Mouse (Mus musculus): Measurements from ENCODE around the gene Dact3. TPM values are rescaled to one million over a fixed set of nuclear protein-coding genes. Genes with fewer than 3 reads are reported as not detected.

The Dact3 gene
- polyA plus RNA-seq, 1 experiment from 2014 or later = 5.1 TPM

DNA sequence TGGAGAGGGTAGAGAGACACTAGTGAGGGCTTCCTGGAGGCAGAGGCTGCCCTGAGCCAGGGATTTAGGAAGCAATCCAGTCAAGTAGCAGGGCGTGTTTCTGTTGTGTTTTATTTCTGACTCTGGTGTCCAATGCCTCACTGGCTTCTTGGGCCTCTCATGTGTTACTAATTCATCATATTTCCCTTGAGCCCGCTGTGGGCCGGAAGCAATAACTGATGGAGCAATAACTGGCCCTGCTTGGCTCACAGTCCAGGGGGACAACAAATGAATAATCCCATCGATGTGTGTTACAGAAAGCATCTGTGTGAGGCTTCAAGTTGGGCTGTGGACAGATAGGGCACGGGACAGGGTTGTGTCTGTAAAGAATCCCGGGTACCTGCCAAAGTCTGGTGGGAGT lies 37.2 kb downstream of the Dact3 start:
- Histone ChIP-seq H3K9me3 (ENCODE audit: control insufficient read depth, low read length) (no peaks in the 10 kb centered on the region), H3K4me1 (ENCODE audit: control insufficient read depth, insufficient read depth, low read length) (peaks cover 20% of the 10 kb centered on the region; the same call in 1 of the 2 replicates), H3K4me2 (replicated peaks; ENCODE audit: low read depth, low read length) (no peak overlapping the region), H3K4me3 (ENCODE audit: low read length) (no peak overlapping the region), H3K27ac (ENCODE audit: low read depth, low read length) (no peak overlapping the region), H3K27me3 (ENCODE audit: control insufficient read depth, insufficient read depth, low read length) (no peaks in the 10 kb centered on the region), H3K9ac (ENCODE audit: low read depth, low read length) (no peak overlapping the region), H3K36me3 (ENCODE audit: control insufficient read depth, insufficient read depth, low read length) (peaks cover 30% of the 10 kb centered on the region)
- 72% methylated on average over 6 of the region's 6 CpGs for WGBS
- ATAC-seq (ENCODE audit: low FRiP score, low TSS enrichment) = no peak

DNA sequence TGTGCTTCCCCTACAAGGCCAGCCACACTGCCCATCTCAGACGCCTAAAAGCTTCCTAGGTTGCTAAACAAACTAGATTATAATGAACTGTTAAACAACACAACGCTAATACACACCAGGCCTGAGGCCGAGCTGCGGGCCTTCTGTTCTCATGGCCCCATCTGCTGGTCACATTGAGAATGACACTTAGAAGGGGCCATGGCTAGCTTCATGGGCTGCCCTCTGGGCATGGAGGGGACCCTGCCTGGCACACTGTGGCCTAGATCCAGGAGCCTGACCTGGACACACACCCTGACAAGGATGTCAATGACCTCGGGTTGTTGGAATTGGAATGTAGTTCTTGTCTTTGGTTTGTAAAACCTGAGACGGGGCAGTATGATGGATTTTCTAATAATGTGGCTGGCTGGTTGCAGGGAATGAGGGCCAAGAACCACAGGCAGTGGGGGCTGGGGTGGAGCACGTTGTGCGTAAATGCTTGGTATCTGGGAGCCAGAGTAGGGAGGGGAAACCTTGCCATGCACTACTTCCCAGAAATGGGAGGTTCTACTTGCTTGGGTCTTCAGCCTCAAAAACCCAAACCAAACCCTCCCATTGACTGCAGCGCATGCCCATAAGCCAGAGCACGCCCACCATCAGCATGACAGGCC lies 38.8 kb downstream of the Dact3 start:
- Histone ChIP-seq H3K4me3 (ENCODE audit: low read length) (no peak overlapping the region), H3K9me3 (ENCODE audit: control insufficient read depth, low read length) (no peaks in the 10 kb centered on the region), H3K4me2 (replicated peaks; ENCODE audit: low read depth, low read length) (no peak overlapping the region), H3K27me3 (ENCODE audit: control insufficient read depth, insufficient read depth, low read length) (no peaks in the 10 kb centered on the region), H3K27ac (ENCODE audit: low read depth, low read length) (no peak overlapping the region), H3K9ac (ENCODE audit: low read depth, low read length) (no peak overlapping the region), H3K4me1 (ENCODE audit: control insufficient read depth, insufficient read depth, low read length) (0 out of 2 replicates have a peak, but pooled peaks cover 12% of the 10 kb centered on the region), H3K36me3 (ENCODE audit: control insufficient read depth, insufficient read depth, low read length) (peaks cover 45% of the 10 kb centered on the region)
- peak; percentile 67 for ATAC-seq (ENCODE audit: low FRiP score, low TSS enrichment)
- WGBS = 30% methylated on average over 10 of the region's 10 CpGs

DNA sequence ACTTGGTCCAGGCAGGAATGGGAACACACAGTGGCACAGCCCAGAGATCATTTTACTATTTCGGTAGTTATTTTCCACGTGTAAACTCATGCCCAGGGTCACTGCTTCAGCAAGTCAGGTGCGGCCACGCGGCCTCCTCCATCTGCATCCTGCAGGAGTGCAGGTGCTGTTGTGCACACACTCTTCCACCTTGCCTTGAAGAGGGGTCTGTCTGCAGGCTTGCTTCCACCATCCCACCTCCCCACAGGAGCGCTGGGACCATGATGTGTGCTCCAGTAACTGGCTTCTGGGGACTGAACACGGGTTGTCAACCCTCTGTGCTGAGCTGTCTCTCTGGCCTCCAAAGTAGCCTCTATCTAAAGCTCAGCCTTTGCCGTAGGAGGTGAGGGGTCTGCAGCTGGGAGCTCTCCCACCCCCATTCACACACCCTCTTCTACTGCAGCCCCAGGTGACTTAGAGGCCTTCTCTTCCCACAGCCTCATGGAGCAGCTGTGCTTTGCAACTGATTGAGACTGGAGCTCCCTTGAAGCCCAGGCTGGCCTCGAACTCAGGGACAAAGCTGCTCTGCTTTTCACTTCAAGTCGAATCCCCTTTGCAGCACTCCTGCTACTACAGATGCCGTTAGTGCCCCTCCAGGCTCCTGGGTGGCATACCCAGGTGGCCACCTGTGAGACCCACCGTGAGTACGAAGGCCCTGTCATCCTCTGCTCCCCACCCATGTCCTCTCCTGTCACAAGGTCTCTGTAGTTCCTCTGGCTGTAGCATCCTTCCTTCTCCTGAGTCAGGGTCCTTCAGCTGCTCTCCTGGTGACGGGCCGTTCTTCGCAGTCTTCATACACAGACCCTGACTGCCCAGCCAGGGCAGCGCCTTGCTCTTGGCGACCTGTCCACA lies 39.6 kb downstream of the Dact3 start:
- ATAC-seq (ENCODE audit: low FRiP score, low TSS enrichment) = no peak
- H3K36me3 ChIP-seq (ENCODE audit: control insufficient read depth, insufficient read depth, low read length) = peaks cover 51% of the 10 kb centered on the region
- H3K4me2 ChIP-seq (replicated peaks; ENCODE audit: low read depth, low read length) = no peak overlapping the region
- no peak overlapping the region for H3K27ac ChIP-seq (ENCODE audit: low read depth, low read length)
- no peaks in the 10 kb centered on the region for H3K9me3 ChIP-seq (ENCODE audit: control insufficient read depth, low read length)
- H3K4me1 ChIP-seq (ENCODE audit: control insufficient read depth, insufficient read depth, low read length) = peaks cover 11% of the 10 kb centered on the region
- no peaks in the 10 kb centered on the region for H3K27me3 ChIP-seq (ENCODE audit: control insufficient read depth, insufficient read depth, low read length)
- WGBS = 81% methylated on average over 18 of the region's 18 CpGs
- H3K4me3 ChIP-seq (ENCODE audit: low read length) = no peak overlapping the region
- no peak overlapping the region for H3K9ac ChIP-seq (ENCODE audit: low read depth, low read length)

DNA sequence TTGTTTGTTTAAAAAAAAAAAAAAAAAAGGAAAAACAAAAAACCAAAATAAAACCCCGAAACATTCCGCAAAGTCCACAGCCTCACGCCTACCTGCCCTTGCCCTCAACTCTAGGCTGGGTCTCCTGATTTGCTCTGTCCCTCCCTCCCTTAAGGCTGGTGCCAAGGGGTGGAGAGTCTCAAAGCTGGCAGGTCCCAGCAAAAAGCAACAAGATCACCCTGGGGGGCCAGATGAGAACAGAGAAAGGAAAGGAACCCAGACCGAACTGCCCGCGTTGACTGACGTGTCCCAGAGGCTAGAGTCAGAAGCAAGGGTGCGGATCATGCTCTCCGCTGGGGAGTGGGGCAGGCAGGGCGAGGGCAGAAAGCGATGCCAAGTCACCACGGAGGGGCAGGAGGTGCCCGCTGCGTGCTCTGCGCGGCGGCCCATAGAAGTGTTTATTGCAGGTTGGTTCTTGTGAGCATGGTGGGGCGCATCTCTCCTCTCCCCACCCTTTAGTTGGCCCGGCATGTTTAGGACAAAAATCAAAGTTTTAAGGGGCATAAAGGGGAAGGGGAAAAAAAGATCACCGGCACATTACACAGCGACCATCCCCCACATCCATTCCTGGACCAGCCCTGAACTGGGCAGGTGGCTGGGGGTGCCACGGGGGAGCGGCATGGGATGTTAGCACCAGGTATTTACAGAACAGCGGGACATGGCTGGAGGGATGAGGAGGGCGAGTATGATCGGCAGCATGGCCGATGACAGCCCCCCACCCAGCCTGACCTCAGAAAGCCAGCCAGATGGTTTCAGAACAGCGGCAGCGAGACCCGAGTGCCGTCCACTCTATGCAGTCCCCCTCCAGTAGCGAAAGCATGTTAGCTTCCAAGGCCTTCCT lies 40.6 kb downstream of the Dact3 start:
- 93% methylated on average over 32 of the region's 32 CpGs for WGBS
- Histone ChIP-seq H3K4me1 (ENCODE audit: control insufficient read depth, insufficient read depth, low read length) (peaks cover 17% of the 10 kb centered on the region), H3K4me2 (replicated peaks; ENCODE audit: low read depth, low read length) (no peak overlapping the region), H3K9ac (ENCODE audit: low read depth, low read length) (no peak overlapping the region), H3K27me3 (ENCODE audit: control insufficient read depth, insufficient read depth, low read length) (no peaks in the 10 kb centered on the region), H3K27ac (ENCODE audit: low read depth, low read length) (no peak overlapping the region), H3K9me3 (ENCODE audit: control insufficient read depth, low read length) (no peaks in the 10 kb centered on the region), H3K36me3 (ENCODE audit: control insufficient read depth, insufficient read depth, low read length) (peaks cover 57% of the 10 kb centered on the region), H3K4me3 (ENCODE audit: low read length) (no peak overlapping the region)
- ATAC-seq (ENCODE audit: low FRiP score, low TSS enrichment) = no peak

DNA sequence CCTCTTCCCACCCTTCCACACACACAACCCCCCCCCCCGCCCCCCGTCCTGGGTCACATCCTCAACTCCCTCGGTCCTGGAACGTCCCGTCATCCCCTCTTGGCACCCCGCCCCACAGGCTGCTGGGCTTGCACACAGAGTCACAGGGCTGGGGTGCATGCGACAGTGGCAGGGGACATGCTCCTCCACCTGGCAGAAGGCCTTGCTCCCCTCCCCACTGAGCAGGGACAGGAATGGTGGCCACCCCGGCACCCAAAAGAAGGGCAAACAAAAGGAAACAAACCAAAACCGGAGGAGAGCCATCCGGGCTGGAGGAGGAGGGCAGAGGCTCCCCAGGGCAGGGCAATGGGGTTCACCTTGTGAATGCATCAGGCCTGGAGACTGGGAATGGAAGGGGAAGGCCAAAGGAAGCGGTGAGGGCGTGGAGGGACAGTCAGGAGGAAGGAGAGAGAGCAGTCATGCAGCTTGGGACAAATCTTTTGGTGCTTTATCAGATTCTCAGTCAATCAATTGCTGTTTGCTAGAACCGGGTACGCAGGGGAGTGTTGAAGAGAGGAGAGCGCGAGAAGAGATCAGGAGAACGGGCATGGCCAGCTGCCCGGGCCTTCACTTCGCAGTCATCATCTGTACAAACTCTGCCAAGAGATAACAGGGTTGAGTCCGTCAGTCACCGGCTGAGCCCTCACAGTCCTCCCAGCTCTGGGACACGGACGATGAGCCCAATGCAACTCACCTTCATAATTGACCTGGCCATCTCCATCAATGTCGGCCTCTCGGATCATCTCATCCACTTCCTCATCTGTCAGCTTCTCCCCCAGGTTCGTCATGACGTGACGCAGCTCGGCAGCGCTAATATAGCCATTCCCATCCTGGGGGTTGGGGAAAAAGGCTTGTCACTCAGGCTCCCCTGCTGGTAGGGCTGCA lies 41.5 kb downstream of the Dact3 start:
- Histone ChIP-seq H3K27me3 (ENCODE audit: control insufficient read depth, insufficient read depth, low read length) (no peaks in the 10 kb centered on the region), H3K36me3 (ENCODE audit: control insufficient read depth, insufficient read depth, low read length) (peaks cover 58% of the 10 kb centered on the region), H3K4me3 (ENCODE audit: low read length) (no peak overlapping the region), H3K27ac (ENCODE audit: low read depth, low read length) (no peak overlapping the region), H3K4me1 (ENCODE audit: control insufficient read depth, insufficient read depth, low read length) (peaks cover 26% of the 10 kb centered on the region), H3K9ac (ENCODE audit: low read depth, low read length) (no peak overlapping the region), H3K9me3 (ENCODE audit: control insufficient read depth, low read length) (no peaks in the 10 kb centered on the region), H3K4me2 (replicated peaks; ENCODE audit: low read depth, low read length) (no peak overlapping the region)
- WGBS = 83% methylated on average over 30 of the region's 30 CpGs
- ATAC-seq (ENCODE audit: low FRiP score, low TSS enrichment) = no peak

DNA sequence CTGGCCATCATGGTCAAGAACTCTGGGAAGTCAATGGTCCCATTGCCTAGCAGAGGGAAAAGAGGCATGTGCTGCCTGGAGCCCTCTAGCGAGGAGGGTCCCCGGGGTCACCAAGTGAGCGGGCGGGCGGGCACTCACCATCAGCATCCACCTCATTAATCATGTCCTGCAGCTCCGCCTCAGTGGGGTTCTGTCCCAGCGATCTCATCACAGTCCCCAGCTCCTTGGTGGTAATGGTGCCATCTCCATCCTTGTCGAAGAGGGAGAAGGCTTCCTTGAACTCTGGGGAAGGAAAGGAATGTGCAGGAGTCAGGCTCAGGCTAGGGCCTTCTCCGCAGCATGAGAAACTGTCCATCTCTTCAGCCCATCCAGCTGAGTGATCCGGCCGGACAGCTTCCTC lies 42.3 kb downstream of the Dact3 start:
- H3K4me1 ChIP-seq (ENCODE audit: control insufficient read depth, insufficient read depth, low read length) = peaks cover 34% of the 10 kb centered on the region
- WGBS = 55% methylated on average over 11 of the region's 11 CpGs
- no peak overlapping the region for H3K27ac ChIP-seq (ENCODE audit: low read depth, low read length)
- H3K36me3 ChIP-seq (ENCODE audit: control insufficient read depth, insufficient read depth, low read length) = peaks cover 58% of the 10 kb centered on the region
- ATAC-seq (ENCODE audit: low FRiP score, low TSS enrichment) = no peak
- H3K27me3 ChIP-seq (ENCODE audit: control insufficient read depth, insufficient read depth, low read length) = no peaks in the 10 kb centered on the region
- no peak overlapping the region for H3K4me3 ChIP-seq (ENCODE audit: low read length)
- H3K4me2 ChIP-seq (replicated peaks; ENCODE audit: low read depth, low read length) = no peak overlapping the region
- H3K9me3 ChIP-seq (ENCODE audit: control insufficient read depth, low read length) = no peaks in the 10 kb centered on the region
- H3K9ac ChIP-seq (ENCODE audit: low read depth, low read length) = no peak overlapping the region

DNA sequence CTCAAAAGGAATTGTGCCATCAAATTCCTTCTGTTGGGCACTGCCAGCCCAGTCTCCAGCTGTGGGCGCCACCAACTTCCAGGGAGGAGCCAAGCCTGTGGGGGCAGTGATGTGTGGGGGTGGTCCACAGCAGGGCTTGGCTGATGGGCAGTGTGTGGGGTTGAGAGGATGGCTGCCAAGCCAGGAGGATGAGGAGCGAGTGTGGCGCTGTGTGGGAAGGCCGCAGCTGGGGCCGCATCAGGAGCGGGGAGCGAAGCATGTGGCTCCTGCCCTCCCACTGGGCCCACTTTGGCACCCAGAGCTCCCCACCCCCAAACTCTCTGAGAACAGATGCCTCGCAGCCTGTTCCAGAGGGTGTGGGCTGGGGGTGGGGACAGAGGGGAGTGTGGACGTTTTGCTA lies 42.9 kb downstream of the Dact3 start:
- no peak overlapping the region for H3K27ac ChIP-seq (ENCODE audit: low read depth, low read length)
- H3K36me3 ChIP-seq (ENCODE audit: control insufficient read depth, insufficient read depth, low read length) = peaks cover 58% of the 10 kb centered on the region
- peaks cover 38% of the 10 kb centered on the region for H3K4me1 ChIP-seq (ENCODE audit: control insufficient read depth, insufficient read depth, low read length)
- WGBS = 84% methylated on average over 9 of the region's 9 CpGs
- H3K4me3 ChIP-seq (ENCODE audit: low read length) = no peak overlapping the region
- ATAC-seq (ENCODE audit: low FRiP score, low TSS enrichment) = no peak
- H3K27me3 ChIP-seq (ENCODE audit: control insufficient read depth, insufficient read depth, low read length) = no peaks in the 10 kb centered on the region
- no peak overlapping the region for H3K9ac ChIP-seq (ENCODE audit: low read depth, low read length)
- H3K4me2 ChIP-seq (replicated peaks; ENCODE audit: low read depth, low read length) = no peak overlapping the region
- H3K9me3 ChIP-seq (ENCODE audit: control insufficient read depth, low read length) = no peaks in the 10 kb centered on the region

DNA sequence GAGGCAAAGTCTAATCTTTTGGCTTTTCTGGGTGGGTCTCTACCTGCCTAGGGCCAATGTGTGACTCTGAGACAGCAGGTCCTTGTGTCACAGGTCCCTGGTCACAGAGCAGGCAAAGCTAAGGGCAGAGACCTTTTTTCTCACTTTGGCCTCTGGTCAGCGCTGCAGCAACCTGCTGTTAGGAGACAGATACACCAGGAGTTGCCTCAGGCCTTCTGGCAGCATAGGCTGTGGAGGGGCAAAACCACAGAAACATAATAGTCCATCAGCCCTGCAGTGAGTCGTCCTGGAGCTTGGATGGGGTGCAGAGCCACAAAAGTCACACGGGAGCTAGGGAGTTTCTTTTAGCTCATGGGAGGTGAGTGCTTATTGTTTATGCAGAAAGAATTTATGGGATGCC lies 43.6 kb downstream of the Dact3 start:
- Histone ChIP-seq H3K27me3 (ENCODE audit: control insufficient read depth, insufficient read depth, low read length) (no peaks in the 10 kb centered on the region), H3K4me2 (replicated peaks; ENCODE audit: low read depth, low read length) (no peak overlapping the region), H3K4me3 (ENCODE audit: low read length) (no peak overlapping the region), H3K36me3 (ENCODE audit: control insufficient read depth, insufficient read depth, low read length) (peaks cover 58% of the 10 kb centered on the region), H3K9ac (ENCODE audit: low read depth, low read length) (no peak overlapping the region), H3K27ac (ENCODE audit: low read depth, low read length) (no peak overlapping the region), H3K4me1 (ENCODE audit: control insufficient read depth, insufficient read depth, low read length) (peaks cover 38% of the 10 kb centered on the region), H3K9me3 (ENCODE audit: control insufficient read depth, low read length) (no peaks in the 10 kb centered on the region)
- no peak for ATAC-seq (ENCODE audit: low FRiP score, low TSS enrichment)
- WGBS = 77% methylated on average over 3 of the region's 3 CpGs
